8 mouse cellular contexts compared by ENCODE assay signal in the genomic region with DNA sequence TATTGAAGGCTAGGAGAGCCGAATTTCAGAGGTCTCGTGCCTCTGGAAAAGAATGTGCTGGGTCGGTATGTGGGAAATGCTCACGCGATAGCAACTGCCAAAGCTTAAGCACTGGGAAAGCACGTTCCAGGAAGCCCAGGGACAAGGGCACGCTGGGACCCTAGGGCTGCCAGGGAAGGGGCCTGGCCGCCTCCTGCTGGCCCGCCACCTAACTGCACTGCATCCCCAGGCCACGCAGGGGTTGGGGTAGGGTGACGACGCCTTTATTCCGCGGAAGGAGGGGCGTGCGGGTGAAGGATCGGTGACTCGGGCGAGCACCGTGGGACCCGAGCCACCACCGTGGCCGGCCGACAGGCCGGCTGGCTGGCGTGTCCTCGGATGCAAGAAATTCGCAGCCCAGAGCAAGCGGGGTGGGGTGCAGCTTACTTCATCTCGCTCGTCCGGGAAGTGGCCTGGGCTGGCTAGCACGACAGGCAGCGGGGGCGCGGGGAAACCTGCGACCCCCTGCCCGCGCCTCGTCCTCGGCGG. TPM values are rescaled to one million over a fixed set of nuclear protein-coding genes. Genes with fewer than 3 reads are reported as not detected.
A peak's percentile ranks its signal among the peaks of the same experiment; 100 is the strongest.
DNase-seq lines count a peak whose midpoint lies in the region; ATAC-seq and TF ChIP-seq lines count a peak whose summit lies in the region.

No protein-coding gene starts in this region.

- no peaks in the 10 kb centered on the region for H3K9me3 ChIP-seq in embryonic facial prominence, embryonic 13.5 days
- H3K9me3 ChIP-seq in heart, embryonic 10.5 days = no peaks in the 10 kb centered on the region
- peaks cover 8% of the 10 kb centered on the region; the same call in 1 of the 2 replicates for H3K9me3 ChIP-seq in kidney, embryonic 14.5 days (ENCODE audit: control insufficient read depth, low read length)
- H3K9me3 ChIP-seq in neural tube, embryonic 13.5 days = no peaks in the 10 kb centered on the region

- H3K36me3 ChIP-seq in C2C12 (ENCODE audit: control insufficient read depth, insufficient read depth) = no peaks in the 10 kb centered on the region
- H3K36me3 ChIP-seq in embryonic facial prominence, embryonic 13.5 days = no peaks in the 10 kb centered on the region
- H3K36me3 ChIP-seq in heart, embryonic 10.5 days = 0 out of 2 replicates have a peak, but pooled peaks cover 2% of the 10 kb centered on the region
- peaks cover 2% of the 10 kb centered on the region; the same call in 1 of the 2 replicates for H3K36me3 ChIP-seq in kidney, embryonic 14.5 days (ENCODE audit: control insufficient read depth, insufficient read depth, low read length)
- H3K36me3 ChIP-seq in neural tube, embryonic 13.5 days = no peaks in the 10 kb centered on the region

- H3K79me2 ChIP-seq in C2C12 (ENCODE audit: control insufficient read depth, insufficient read depth) = peaks cover 42% of the 10 kb centered on the region

- under 1% methylated on average over 42 of the region's 42 CpGs for WGBS in embryonic facial prominence, embryonic 13.5 days
- WGBS in heart, embryonic 10.5 days = 0% methylated on average over 42 of the region's 42 CpGs
- under 1% methylated on average over 39 of the region's 42 CpGs for WGBS in kidney, embryonic 14.5 days
- 0% methylated on average over 42 of the region's 42 CpGs for WGBS in neural tube, embryonic 13.5 days

- peak; percentile 83 to 90 for DNase-seq in adrenal gland, postnatal 36 days
- peak; percentile 92 for DNase-seq in heart, embryonic 10.5 days (ENCODE audit: low spot score)
- DNase-seq in lung, adult 18-20 months = peak; percentile 82 to 88
- DNase-seq in testis, postnatal 10 days (ENCODE audit: low spot score) = peak; percentile 83

- H3K4me2 ChIP-seq in embryonic facial prominence, embryonic 13.5 days = peak overlapping the region; percentile 74
- H3K4me2 ChIP-seq in kidney, embryonic 14.5 days (replicated peaks; ENCODE audit: low read depth, low read length) = peak overlapping the region; percentile 79
- H3K4me2 ChIP-seq in neural tube, embryonic 13.5 days = peak overlapping the region; percentile 63

- H3K27ac ChIP-seq in embryonic facial prominence, embryonic 13.5 days = peak overlapping the region; percentile 88
- peak overlapping the region; percentile 97 for H3K27ac ChIP-seq in heart, embryonic 10.5 days
- peak overlapping the region; percentile 97 for H3K27ac ChIP-seq in kidney, embryonic 14.5 days (ENCODE audit: low read depth, low read length)
- peak overlapping the region; percentile 90 for H3K27ac ChIP-seq in neural tube, embryonic 13.5 days (replicated peaks)

- H3K79me3 ChIP-seq in C2C12 (ENCODE audit: low read depth) = peaks cover 17% of the 10 kb centered on the region

- peak overlapping the region; percentile 46 for H3K4me3 ChIP-seq in C2C12 (ENCODE audit: insufficient read depth, poor library complexity, severe bottlenecking)
- peak overlapping the region; percentile 75 for H3K4me3 ChIP-seq in embryonic facial prominence, embryonic 13.5 days
- peak overlapping the region; percentile 85 for H3K4me3 ChIP-seq in heart, embryonic 10.5 days
- peak overlapping the region; percentile 70 for H3K4me3 ChIP-seq in kidney, embryonic 14.5 days (ENCODE audit: low read length)
- H3K4me3 ChIP-seq in neural tube, embryonic 13.5 days = peak overlapping the region; percentile 57

- H3K27me3 ChIP-seq in C2C12 (ENCODE audit: control insufficient read depth, insufficient read depth, insufficient read length) = no peaks in the 10 kb centered on the region
- no peaks in the 10 kb centered on the region for H3K27me3 ChIP-seq in embryonic facial prominence, embryonic 13.5 days
- peaks cover 8% of the 10 kb centered on the region; the same call in 1 of the 2 replicates for H3K27me3 ChIP-seq in heart, embryonic 10.5 days (ENCODE audit: insufficient read depth, poor library complexity, severe bottlenecking)
- no peaks in the 10 kb centered on the region for H3K27me3 ChIP-seq in kidney, embryonic 14.5 days (ENCODE audit: control insufficient read depth, insufficient read depth, low read length)
- no peaks in the 10 kb centered on the region for H3K27me3 ChIP-seq in neural tube, embryonic 13.5 days

- peak; percentile 88 for TF ChIP-seq CTCF in C2C12 (IDR thresholded peaks at IDR 0.05; ENCODE audit: control insufficient read depth, insufficient read depth, insufficient read length)

- H3K4me1 ChIP-seq in embryonic facial prominence, embryonic 13.5 days = peaks cover 19% of the 10 kb centered on the region
- H3K4me1 ChIP-seq in heart, embryonic 10.5 days = peaks cover 44% of the 10 kb centered on the region
- H3K4me1 ChIP-seq in kidney, embryonic 14.5 days (ENCODE audit: control insufficient read depth, insufficient read depth, low read length) = peaks cover 22% of the 10 kb centered on the region
- H3K4me1 ChIP-seq in neural tube, embryonic 13.5 days (replicated peaks) = peaks cover 15% of the 10 kb centered on the region

- H3ac ChIP-seq in C2C12 (ENCODE audit: control insufficient read depth, insufficient read length, low read depth) = peak overlapping the region; percentile 86

- peak overlapping the region; percentile 89 for H3K9ac ChIP-seq in embryonic facial prominence, embryonic 13.5 days
- peak overlapping the region; percentile 84 for H3K9ac ChIP-seq in kidney, embryonic 14.5 days (ENCODE audit: low read depth, low read length)
- peak overlapping the region; percentile 77 for H3K9ac ChIP-seq in neural tube, embryonic 13.5 days

- ATAC-seq in embryonic facial prominence, embryonic 13.5 days (ENCODE audit: insufficient number of reproducible peaks, insufficient read depth, low FRiP score, low TSS enrichment, low read depth) = peak; percentile 85
- ATAC-seq in kidney, embryonic 14.5 days (ENCODE audit: low FRiP score, low TSS enrichment) = peak; percentile 85
- ATAC-seq in neural tube, embryonic 13.5 days (ENCODE audit: low read depth) = peak; percentile 87

TF ChIP-seq in C2C12, 6 proteins besides CTCF, POLR2A, EP300 and RAD21:
- peak; percentile 61 for TF ChIP-seq MAX (IDR thresholded peaks at IDR 0.05)
- no peak for TF ChIP-seq USF1 (IDR thresholded peaks at IDR 0.05; ENCODE audit: low read depth)

RNA-seq across cellular contexts. Expression of a gene that starts 0.4 kb away (rescaled TPM):
- 14.9 TPM for polyA plus RNA-seq in C2C12 (2012; fragmentation: generic; extraction: Trizol)
- total RNA-seq in adrenal gland, postnatal 36 days (2021) = 100 to 1,000 TPM; 152 to 160 TPM
- polyA plus RNA-seq in embryonic facial prominence, embryonic 13.5 days (2015; fragmentation: Nextera tagmentation; extraction: Ambion mirVana) = 7.0 and 8.0 TPM in 2 replicates
- polyA plus RNA-seq in heart, embryonic 10.5 days (2016; fragmentation: Nextera tagmentation; extraction: Ambion mirVana) = 5.8 and 9.0 TPM in 2 replicates
- polyA plus RNA-seq in kidney, embryonic 14.5 days (2014; fragmentation: Nextera tagmentation; extraction: Ambion mirVana) = 6.8 and 10.7 TPM in 2 replicates
- 3.5 and 4.5 TPM in 2 replicates for polyA plus RNA-seq in neural tube, embryonic 13.5 days (2015; fragmentation: Nextera tagmentation; extraction: Ambion mirVana)

RNA-seq across cellular contexts. Expression of a gene that starts 53.5 kb away (rescaled TPM):
- 3.0 TPM for polyA plus RNA-seq in C2C12 (2012; fragmentation: generic; extraction: Trizol)
- 10 to 100 TPM; 21.8 to 52.7 TPM for total RNA-seq in adrenal gland, postnatal 36 days (2021)
- 12.2 and 13.5 TPM in 2 replicates for polyA plus RNA-seq in embryonic facial prominence, embryonic 13.5 days (2015; fragmentation: Nextera tagmentation; extraction: Ambion mirVana)
- polyA plus RNA-seq in heart, embryonic 10.5 days (2016; fragmentation: Nextera tagmentation; extraction: Ambion mirVana) = 3.9 and 9.2 TPM in 2 replicates
- 8.0 and 9.6 TPM in 2 replicates for polyA plus RNA-seq in kidney, embryonic 14.5 days (2014; fragmentation: Nextera tagmentation; extraction: Ambion mirVana)
- 9.0 and 9.5 TPM in 2 replicates for polyA plus RNA-seq in neural tube, embryonic 13.5 days (2015; fragmentation: Nextera tagmentation; extraction: Ambion mirVana)

Comparison
In these comparisons a context has a peak if more than half of its experiments do, and no peak if none do; other contexts are left out.
1. Peak in every context shown above with its lines: DNase-seq, ATAC-seq, H3K4me3 ChIP-seq and H3K27ac ChIP-seq.